Mouse (Mus musculus) regulatory T cell (primary cell): ENCODE results near the gene Rbms3.

Experiments used
- in situ Hi-C: fragments of 300-600 bp; cut with MboI, MseI; formaldehyde crosslinking; loops from one replicate; pipeline ENCODE4 v1.15.1; 2025; ENCODE audit warnings: high pct_unique_total_duplicates

Rbms3 gene

DNA sequence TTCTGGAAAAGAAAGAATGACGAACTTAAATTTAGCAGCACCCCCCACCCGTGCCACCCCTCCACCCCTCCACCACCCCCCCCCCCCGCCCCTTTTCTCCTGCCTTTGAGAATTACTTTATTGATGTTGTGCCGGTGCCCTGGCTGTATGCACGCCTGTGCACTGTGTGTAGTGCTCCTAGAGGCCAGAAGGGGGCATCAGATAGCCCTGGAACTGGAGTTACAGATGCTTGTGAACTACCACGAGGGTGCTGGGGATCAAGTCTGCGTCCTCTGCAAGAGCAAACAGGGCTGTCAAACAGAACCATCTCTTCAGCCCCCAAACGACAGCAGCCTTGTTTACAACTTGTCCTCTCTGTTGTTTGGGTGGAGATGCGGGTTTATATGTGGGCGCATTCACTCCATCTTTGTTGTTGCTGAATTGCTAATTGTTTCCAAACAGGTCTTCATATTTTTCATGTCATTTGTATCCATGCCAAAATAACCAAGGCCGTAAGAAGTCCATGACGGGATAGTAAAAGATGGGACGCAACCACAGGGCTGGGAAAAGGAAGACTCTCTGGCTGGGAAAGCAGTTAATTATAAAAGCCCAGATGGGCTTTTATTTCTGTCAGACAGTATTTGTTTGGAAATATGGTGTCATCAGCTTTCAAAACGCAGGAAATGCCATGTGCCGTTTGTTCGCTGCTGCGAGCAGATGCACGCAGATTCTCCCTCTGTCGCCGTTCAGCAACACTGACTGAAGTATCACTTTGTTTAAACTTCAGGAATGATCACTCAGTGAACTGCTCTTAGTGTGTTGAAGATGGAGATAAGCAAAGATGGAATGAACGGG, 652.9 kb downstream of the Rbms3 start:
- in situ Hi-C loops, result no loop called here

DNA sequence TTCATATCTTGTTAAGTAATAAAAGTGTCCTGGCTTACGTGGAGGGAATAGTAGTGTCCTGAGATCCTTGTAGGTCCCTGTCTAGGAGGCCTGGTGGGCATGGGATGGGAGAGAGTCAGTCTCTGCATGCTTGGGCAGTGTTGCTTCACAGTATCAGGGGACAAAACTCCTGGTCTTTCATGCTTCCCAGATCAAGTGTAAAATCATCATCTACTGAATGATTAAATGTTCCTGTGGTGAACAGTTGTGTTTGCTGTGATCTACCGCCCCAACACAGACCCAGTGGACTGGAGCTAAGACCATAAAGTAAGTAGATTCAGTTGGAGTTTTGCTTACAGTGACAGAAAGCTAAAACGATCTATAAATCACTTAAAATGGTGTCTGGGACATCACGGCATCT, 654.4 kb downstream of the Rbms3 start:
- in situ Hi-C loops, result no loop called here

DNA sequence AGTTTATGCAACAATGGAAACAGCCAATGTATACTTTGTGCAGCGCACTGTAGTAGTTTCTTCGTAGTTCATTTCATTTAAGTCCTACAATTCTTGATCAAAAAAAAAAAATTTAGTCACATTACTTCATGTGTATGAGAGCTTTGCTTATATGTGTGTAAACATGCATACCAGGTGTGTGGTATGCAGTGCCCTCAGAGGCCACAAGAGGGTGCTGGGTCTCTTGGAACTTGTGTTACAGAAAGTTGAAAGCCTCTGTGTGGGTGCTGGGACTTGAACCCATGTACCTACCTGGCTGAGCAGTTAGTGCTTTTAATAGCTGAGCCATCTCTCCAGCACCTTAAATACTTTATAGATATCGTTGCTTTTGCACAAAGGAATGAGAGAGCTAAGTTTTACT, 655.6 kb downstream of the Rbms3 start:
- in situ Hi-C loops, result no loop called here

DNA sequence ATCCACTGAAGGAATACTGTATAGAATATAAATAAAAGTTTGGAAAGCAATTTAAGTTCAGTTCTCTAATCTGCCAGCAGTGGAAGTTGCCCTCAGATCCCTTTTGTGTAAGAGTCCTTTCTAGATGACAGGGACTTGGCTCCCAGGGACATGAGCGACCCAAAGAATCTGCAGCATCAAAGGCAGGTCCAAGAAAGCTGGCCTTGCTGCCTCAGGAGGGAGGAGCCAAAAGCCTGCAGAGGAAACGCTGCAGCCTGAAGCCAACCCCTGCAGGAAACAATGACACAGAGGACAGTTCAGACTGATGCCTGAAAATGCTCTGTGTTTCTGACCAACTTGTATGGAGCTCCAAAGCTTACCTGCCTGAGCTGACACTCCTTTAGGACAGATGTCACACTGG, 656.1 kb downstream of the Rbms3 start:
- in situ Hi-C loops, result no loop called here

DNA sequence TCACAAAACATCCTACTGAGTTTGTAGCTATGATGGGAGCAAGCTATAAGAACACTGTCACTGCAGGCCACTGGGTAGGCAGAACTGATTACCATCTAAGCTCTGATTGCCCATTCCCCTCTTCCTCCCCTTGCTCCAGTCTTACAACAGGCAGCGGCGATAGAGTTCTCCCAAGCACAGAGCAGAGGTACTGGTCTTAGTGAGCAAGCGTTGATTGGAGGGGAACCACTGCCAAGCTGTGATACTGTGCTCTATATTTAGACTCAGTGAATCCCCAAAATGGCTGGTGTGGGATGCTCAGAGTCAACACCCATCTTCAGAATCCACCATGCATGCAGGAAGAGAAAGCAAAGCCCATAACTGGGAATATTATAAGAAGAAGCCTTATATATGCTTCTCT, 662.4 kb downstream of the Rbms3 start:
- in situ Hi-C loops, result no loop called here

DNA sequence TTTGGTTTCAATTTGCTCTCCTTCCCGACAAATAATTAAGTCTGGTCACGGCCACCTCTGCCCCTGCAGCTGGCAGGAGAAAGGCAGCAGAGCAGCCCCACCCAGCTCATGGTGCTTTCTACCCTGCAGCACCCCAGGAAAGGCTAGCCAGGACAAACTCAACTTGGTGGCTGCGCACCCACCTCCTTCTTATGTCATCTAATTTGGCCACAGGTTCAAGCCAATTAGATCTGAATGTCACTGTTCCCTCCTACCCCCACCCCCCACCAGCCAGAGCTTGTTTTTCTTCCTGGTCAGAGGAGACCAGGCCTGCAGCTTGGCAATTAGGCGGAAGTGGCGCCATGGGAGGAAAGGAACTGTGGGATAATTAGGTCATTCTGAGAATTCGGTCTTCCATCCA, 664.0 kb downstream of the Rbms3 start:
- in situ Hi-C loops, result no loop called here

DNA sequence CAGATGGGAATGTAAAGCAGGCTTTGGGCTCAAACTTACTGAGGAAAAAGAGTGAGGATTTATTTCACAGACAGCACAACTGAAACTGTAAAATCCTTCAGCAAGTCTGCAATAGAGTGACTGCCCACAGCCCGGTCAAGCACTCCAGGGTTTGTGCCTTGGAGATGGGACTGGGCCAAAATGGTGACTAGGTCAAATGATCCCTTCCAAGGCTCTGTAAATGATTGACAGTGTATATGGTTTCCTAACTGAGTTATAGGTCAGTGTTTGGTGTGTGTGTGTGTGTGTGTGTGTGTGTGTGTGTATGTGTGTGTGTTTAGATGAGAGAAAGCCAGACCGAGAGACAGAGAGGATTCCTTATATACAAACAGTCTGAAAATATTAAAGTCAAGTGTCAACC, 673.6 kb downstream of the Rbms3 start:
- in situ Hi-C loops, result no loop called here

DNA sequence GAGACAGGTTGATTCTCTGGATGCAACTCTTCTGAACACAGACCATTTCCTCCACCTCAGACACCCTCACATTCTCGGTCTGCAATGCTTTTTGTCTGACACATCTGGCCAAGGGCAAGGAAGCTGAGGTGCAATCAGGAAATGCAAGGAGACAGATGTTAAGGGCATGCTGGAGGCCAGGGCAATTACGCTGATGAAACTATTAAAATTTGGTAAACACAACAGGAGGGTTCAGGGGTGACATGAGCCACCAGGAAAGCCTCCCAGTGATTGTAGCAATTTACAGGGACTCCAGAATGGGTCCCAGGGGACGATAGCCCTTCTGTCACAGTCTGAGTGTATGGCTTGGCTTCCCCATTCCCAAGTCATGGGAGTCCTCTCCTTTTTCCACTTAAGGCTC, 681.5 kb downstream of the Rbms3 start:
- in situ Hi-C loops, result no loop called here

DNA sequence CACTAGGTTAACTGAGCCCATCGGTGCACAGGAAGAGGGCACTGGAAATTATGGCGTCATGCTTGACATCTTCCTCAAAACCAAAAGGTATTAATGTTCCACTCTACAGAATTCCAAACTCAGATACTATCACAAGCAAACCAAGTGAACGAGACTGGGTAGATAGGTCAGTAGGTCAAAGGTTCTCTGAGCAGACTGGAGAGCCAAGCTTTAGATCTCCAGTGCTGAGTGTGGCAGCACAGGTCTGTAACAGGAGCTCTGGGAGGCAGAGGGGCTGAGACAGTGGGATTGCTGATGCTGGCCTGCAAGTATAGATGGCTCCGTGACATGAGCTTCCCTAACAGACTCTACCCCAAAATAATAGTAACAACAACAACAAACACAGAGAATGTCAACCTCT, 682.3 kb downstream of the Rbms3 start:
- in situ Hi-C loops, result no loop called here

DNA sequence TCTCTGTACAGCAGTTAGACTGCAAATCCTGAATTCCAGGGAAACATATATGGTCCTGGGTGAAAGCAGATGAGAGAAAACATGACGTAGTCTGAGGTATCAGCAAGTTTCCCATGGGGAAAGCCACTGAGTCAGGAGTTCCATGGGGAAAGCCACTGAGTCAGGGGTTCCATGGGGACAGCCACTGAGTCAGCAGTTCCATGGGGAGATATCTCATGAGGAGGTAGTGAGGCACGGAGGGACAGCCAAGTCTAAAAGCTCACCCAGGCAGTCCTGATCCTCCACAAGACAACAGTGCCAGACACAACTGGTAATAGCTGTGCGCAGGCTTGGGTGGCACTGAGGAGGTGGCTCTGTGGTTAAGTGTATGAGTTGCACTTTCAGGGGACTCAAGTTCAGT, 682.9 kb downstream of the Rbms3 start:
- in situ Hi-C loops, result no loop called here

DNA sequence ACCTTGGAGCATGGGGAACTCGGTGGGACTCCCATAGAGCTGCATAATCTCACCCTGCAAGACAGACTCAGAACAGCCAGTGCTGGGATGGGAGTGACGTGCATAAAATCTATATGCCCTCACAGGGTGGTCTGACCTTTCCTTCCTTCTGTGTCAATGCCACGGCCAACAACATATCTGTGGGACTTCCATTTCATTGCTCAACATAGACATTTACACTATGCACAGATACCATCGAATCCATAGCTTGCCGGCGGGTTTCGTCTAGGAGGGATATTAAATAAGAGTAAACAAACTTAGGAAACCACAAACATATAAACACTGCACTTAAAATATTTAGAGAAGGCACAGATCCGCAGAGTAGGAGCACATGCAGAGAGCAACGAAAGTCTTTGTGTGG, 684.0 kb downstream of the Rbms3 start:
- in situ Hi-C loops, result no loop called here

DNA sequence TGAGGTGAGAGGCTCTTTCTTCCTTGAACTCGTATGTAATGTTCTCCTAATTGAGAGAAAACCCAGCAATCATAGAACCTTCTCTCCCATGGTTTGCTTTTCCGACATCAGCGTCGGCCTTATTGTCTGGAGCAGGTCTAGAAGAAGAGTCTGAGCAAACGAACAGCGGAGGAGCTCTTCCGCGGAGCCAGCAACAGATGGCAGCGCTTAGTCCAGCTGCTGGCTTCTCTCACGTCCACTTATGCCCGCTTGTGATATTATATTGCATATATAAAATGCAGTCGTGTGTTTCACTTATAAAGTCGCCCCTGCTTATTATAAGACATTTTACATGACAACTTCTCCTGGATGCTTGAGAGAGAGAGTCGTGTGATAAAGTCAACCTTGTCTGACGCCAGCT, 685.8 kb downstream of the Rbms3 start:
- in situ Hi-C loops, result no loop called here

DNA sequence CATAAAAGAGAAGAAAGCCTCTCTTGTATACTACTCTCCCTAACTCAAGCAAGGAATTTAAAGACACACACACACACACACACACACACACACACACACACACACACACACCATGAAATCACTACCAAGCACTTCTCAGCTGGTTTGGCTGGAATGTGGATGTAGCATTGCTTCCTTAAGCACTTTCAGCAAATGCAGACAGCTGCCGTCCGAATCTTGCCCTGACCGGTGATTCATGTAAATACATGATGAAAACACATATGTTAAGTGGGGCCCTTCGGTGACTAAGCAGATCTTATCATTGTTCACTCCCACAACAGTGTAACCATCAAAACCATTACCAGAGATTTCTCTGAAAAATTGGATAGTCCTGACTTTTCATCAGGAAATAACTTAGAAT, 688.6 kb downstream of the Rbms3 start:
- in situ Hi-C loops, result no loop called here

DNA sequence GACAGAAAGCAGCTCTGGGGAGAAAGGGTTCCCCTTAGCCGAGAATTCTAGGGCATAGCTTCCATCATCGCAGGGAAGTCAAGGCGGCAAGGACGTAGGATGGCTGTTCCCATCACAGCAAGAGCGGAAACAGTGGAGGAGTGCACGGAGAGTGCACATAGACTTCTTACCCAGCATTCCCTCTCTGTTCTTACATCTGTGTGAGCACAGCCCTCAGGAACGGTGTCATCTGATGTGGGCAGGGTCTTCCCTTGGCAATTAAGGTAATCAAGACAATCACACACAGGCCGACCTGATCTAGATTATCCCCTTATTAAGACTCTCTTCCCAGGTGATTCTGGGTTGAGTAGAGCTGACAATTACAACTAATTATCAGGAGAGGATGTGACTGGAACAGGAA, 689.0 kb downstream of the Rbms3 start:
- in situ Hi-C loops, result no loop called here

DNA sequence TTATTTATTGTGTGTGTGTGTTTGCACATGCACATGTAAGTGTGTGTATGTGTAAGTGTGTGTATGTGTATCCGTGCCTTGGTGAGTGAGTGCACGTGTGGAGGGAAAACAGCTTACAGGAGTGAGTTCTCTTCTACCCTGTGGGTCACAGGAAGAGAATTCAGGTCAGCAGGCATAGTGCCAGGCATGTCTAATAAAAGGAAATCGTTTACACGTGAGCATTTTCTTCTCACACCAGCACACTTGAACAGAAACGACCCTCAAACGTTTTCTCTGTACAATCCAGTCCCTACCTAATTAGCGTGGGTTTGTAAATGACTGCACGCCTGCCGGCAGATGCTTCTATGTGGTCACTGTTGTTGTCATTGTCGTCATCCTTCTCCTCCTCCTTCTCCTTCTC, 701.4 kb downstream of the Rbms3 start:
- in situ Hi-C loops, result no loop called here

DNA sequence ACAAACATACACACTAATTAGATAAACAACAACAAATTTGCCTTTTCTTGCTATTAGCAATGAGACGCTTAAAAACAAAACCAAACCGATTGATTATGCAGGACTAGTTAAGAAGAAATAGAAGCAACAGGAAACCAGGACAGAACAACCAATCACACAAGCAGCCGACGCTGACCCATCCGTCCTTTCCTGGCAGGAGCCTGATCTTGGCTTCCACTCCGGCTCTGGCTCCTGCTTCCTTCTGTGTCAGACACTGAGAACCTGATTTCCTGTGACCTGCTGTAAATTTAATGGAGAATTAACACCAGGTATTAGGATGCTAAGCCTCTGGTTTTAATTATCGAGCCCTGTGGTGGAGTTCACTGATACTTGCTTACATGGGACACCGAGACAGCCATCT, 706.6 kb downstream of the Rbms3 start:
- in situ Hi-C loops, result no loop called here

DNA sequence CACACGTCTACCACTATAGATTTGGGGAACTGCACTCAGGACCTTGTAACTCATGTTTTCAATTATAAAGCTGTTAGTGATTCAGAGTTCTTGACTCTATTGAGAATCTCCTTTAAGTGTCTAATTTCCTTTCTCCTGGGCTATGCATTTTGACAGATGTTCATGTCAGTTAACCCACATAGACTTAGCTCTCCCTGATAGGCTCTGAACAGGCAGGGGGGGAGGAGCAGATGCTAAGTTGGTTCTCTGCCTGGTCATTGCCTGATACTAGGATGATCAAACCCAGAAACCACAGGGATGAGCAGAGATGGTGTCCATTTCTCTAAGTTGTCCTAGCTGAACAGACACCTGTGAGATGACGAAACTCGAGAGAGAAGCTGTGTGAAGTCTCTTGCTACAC, 707.2 kb downstream of the Rbms3 start:
- in situ Hi-C loops, result no loop called here

DNA sequence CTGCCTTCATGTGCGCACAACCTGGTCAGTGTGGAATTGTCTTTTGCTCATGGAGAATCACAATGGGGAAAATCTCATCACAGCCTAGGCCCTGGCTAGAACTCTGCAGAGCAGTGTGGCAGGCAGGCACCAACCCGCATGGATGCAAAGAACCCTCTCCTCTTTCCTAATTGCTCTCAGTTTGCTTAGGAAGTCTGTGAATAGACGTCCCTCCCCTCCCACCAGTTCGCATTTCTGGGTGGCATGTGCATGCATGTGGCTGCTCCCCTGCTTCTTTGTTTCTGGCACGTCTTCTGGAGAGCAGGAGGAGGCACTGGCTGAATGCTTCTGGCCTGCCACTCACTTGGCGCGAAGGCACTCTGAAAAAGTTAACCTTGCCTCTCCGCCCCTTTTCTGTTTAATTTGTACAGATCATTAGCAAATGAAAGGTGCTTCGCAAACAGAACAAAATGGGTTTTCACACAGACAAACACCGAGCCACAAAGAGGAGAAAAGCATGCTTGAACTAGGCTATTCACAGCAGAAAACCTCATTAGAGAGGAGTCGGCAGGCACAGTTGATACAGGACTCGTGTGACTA, 710.2 kb downstream of the Rbms3 start:
- in situ Hi-C loops, result no loop called here

DNA sequence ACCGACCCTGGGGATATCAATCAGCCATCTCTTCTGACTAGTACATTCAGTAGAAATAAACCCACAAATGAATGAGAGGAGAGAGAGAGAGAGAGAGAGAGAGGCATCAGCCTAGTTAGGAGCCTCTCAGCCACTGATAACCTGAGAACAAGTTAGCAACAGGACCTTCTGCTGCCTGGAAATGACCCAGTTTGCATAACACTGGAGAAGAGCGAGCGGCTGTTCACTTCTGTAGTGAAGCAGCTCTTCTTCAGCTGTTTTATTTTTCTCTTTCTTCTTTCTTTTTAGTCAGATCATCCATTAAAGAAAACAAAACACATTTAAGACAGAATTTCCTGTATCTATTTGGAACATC, 717.2 kb downstream of the Rbms3 start:
- in situ Hi-C loops, result no loop called here

DNA sequence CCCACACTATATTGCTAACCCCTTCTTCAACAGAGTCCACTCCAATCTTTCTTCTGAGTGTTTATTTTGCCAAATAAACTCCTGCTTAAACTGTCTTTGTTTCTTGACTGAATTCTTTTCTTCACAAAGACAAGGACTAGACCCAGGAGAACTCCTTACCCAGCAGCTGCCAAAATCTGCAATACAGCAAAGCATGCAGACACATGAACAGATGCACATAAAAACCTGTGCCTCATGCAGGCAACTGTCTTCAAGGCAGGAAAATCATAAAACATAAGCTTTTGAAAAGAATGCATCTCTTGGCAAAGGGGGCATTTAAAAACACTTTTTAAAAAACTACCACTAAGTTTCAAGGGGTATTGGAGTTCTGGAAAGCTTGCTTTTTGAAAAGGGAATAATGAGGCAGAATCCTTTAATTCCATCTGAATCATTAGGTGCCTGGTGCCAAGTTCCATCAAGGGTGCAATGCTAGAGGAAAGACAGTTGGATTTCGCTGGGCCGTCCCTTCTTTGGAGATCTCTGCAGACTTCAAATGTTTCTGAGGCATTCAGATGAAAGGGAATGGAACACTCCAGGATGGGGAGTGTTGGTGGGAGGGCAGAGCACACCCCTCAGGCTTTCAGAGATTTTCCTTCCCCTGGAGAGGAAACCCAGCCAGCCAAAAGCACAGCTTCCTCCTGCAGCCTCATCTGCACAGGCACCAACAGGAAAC, 717.8 kb downstream of the Rbms3 start:
- in situ Hi-C loops, result no loop called here

DNA sequence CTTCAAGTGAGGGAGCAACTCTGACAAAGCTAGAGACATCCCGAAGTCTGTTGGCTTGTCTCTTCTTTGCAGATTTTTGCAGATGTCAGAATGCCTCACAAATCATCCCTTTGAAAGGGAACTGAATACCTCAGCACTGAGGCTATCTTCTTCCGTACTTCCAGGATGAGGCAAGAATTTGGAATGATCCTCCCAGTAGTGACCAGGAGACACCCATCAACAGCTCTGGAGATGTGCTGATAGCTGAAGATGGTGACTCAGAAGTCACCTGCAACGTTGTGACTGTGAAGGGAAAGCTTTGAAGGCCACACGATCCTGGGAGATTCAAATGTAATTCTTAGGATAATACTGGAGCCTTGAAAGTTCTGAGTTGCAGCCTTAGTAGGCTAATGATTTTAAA, 720.2 kb downstream of the Rbms3 start:
- in situ Hi-C loops, result no loop called here

DNA sequence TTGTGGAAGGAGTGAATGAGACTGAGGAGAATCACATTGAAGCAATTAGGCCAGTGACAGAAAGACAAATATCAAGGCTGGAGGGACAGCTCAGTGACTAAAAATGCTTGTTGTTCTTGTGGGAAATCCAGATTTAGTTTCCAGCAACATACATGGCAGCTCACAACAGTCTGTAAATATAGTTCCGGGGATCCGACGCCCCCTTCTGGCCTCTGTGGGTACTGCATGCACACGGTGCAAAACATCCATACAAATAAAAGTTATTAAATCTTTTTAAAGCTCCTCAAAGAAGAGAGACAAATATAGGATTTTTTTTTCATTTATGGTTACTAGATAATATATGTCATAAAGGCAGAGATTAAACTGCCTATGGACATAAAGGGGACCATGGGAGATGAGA, 722.8 kb downstream of the Rbms3 start:
- in situ Hi-C loops, result no loop called here

DNA sequence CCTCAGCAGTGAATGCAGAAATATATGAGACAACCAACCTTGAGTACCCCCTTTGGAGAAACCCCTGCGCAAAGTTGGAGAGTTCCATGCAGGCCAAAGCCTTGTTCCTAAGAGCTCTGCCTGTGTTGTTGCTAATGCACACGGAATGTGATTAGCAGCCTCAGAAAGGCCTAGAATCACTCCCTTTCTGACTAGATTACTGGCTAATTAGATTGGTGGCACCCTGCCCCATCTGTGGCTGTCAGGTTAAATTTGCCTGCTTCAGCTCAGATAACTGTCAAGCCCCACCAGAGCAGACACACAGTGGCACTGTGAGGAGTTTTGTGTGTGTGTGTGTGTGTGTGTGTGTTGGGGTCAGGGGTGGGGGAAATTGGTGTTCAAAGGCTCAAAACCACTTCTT, 724.1 kb downstream of the Rbms3 start:
- in situ Hi-C loops, result no loop called here
